Mouse (Mus musculus) forebrain, embryonic 13.5 days (tissue): ENCODE results near the gene Ero1lb. TPM values are rescaled to one million over a fixed set of nuclear protein-coding genes. Genes with fewer than 3 reads are reported as not detected.

Experiments
- ATAC-seq: fragments of 200-750 bp; cut with Nextera tagmentation; 2 replicates; pipeline ENCODE4 v1.8.0; 2017
- H3K27ac ChIP-seq: fragments of 300-500 bp; sonication (generic); 2 replicates; pipeline ENCODE4 v1.5.1; 2015; ENCODE audit warnings: inconsistent platforms, mild to moderate bottlenecking, moderate library complexity
- H3K27me3 ChIP-seq: fragments of 300-500 bp; sonication (generic); 2 replicates; pipeline ENCODE4 v1.6.1; 2015; ENCODE audit warnings: mild to moderate bottlenecking, inconsistent platforms
- H3K36me3 ChIP-seq: fragments of 300-500 bp; sonication (generic); 2 replicates; pipeline ENCODE4 v1.6.1; 2015; ENCODE audit warnings: mild to moderate bottlenecking, inconsistent platforms; ENCODE audit not compliant: poor library complexity, severe bottlenecking
- H3K4me1 ChIP-seq: fragments of 300-500 bp; sonication (generic); 2 replicates; pipeline ENCODE4 v1.6.1; 2015; ENCODE audit warnings: inconsistent platforms
- H3K4me2 ChIP-seq: fragments of 300-500 bp; sonication (generic); 2 replicates; pipeline ENCODE4 v1.6.1; 2015; ENCODE audit warnings: inconsistent platforms, mild to moderate bottlenecking, moderate library complexity
- H3K4me3 ChIP-seq: fragments of 300-500 bp; sonication (generic); 2 replicates; pipeline ENCODE4 v1.5.1; 2015; ENCODE audit warnings: mild to moderate bottlenecking, inconsistent platforms
- H3K9ac ChIP-seq: fragments of 300-500 bp; sonication (generic); 2 replicates; pipeline ENCODE4 v1.6.1; 2015; ENCODE audit warnings: mild to moderate bottlenecking, inconsistent platforms
- H3K9me3 ChIP-seq: fragments of 300-500 bp; sonication (generic); replicated peaks from 2 replicates; pipeline ENCODE4 v1.6.1; 2016; ENCODE audit warnings: inconsistent platforms
- WGBS: fragments of 180-500 bp; shearing (Covaris S2); methylation state at CpG from one replicate; pipeline ENCODE4 v1.1.7; 2015; 5-methylcytosine and 5-hydroxymethylcytosine counted together
- polyA plus RNA-seq: library from polyadenylated mRNA; unstranded; fragments of >200 nt; fragmentation: Nextera tagmentation; extraction: Ambion mirVana; gene quantifications from 2 replicates; pipeline ENCODE4 v1.2.1, GENCODE M21; 2015

Gene Ero1lb
- polyA plus RNA-seq, 1 experiment from 2014 or later, result 11.8 TPM

- H3K27me3 ChIP-seq, result peaks cover 17% of the 10 kb centered on the region
- no peak overlapping the region for H3K4me3 ChIP-seq
- no peak overlapping the region for H3K4me2 ChIP-seq
- H3K27ac ChIP-seq, result no peak overlapping the region
- no peaks in the 10 kb centered on the region for H3K36me3 ChIP-seq
- H3K9ac ChIP-seq, result no peak overlapping the region
- peaks cover 8% of the 10 kb centered on the region; the same call in 1 of the 2 replicates for H3K4me1 ChIP-seq
- no peaks in the 10 kb centered on the region for H3K9me3 ChIP-seq
- no peak for ATAC-seq
- 85% methylated on average over 8 of the region's 8 CpGs for WGBS
These were observed 21.6 kb upstream of the Ero1lb start for GRCm38 (mm10) chr13:12543880-12544568.

- Histone ChIP-seq H3K36me3 (no peaks in the 10 kb centered on the region), H3K9me3 (no peaks in the 10 kb centered on the region), H3K4me2 (no peak overlapping the region), H3K27ac (no peak overlapping the region), H3K9ac (no peak overlapping the region), H3K4me3 (no peak overlapping the region), H3K4me1 (no peaks in the 10 kb centered on the region), H3K27me3 (peaks cover 11% of the 10 kb centered on the region; the same call in 1 of the 2 replicates)
- 65% methylated on average over 4 of the region's 4 CpGs for WGBS
- ATAC-seq, result no peak
These were observed 11.5 kb upstream of the Ero1lb start for GRCm38 (mm10) chr13:12554211-12554610.

GRCm38 (mm10) chr13:12559044-12559443 is 6.6 kb upstream of the Ero1lb start:
- no peaks in the 10 kb centered on the region for H3K9me3 ChIP-seq
- ATAC-seq, result no peak
- H3K27me3 ChIP-seq, result peaks cover 11% of the 10 kb centered on the region; the same call in 1 of the 2 replicates
- whole genome bisulfite sequencing, result 39% methylated on average over 3 of the region's 3 CpGs
- no peak overlapping the region for H3K4me2 ChIP-seq
- H3K4me3 ChIP-seq, result no peak overlapping the region
- H3K27ac ChIP-seq, result no peak overlapping the region
- H3K36me3 ChIP-seq, result no peaks in the 10 kb centered on the region
- no peaks in the 10 kb centered on the region for H3K4me1 ChIP-seq
- H3K9ac ChIP-seq, result no peak overlapping the region

GRCm38 (mm10) chr13:12559462-12560120 is 6.1 kb upstream of the Ero1lb start:
- 31% methylated on average over 6 of the region's 6 CpGs for WGBS
- Histone ChIP-seq H3K4me2 (no peak overlapping the region), H3K36me3 (no peaks in the 10 kb centered on the region), H3K4me1 (no peaks in the 10 kb centered on the region), H3K4me3 (no peak overlapping the region), H3K27ac (no peak overlapping the region), H3K9ac (no peak overlapping the region), H3K9me3 (no peaks in the 10 kb centered on the region), H3K27me3 (peaks cover 11% of the 10 kb centered on the region; the same call in 1 of the 2 replicates)
- ATAC-seq, result no peak

- Histone ChIP-seq H3K4me1 (peaks cover 9% of the 10 kb centered on the region), H3K9ac (no peak overlapping the region), H3K27me3 (peaks cover 9% of the 10 kb centered on the region; the same call in 1 of the 2 replicates), H3K36me3 (no peaks in the 10 kb centered on the region), H3K4me3 (no peak overlapping the region), H3K27ac (no peak overlapping the region), H3K9me3 (no peaks in the 10 kb centered on the region), H3K4me2 (no peak overlapping the region)
- no peak for ATAC-seq
- 80% methylated on average over 2 of the region's 2 CpGs for WGBS
These were observed 3.9 kb upstream of the Ero1lb start for GRCm38 (mm10) chr13:12561729-12562128.

GRCm38 (mm10) chr13:12562256-12562655 is 3.4 kb upstream of the Ero1lb start:
- no peak overlapping the region for H3K4me2 ChIP-seq
- no peak overlapping the region for H3K9ac ChIP-seq
- H3K27ac ChIP-seq, result no peak overlapping the region
- no peak for ATAC-seq
- peaks cover 14% of the 10 kb centered on the region for H3K4me1 ChIP-seq
- no peaks in the 10 kb centered on the region for H3K9me3 ChIP-seq
- 78% methylated on average over 4 of the region's 4 CpGs for WGBS
- no peak overlapping the region for H3K4me3 ChIP-seq
- peaks cover 9% of the 10 kb centered on the region; the same call in 1 of the 2 replicates for H3K27me3 ChIP-seq
- no peaks in the 10 kb centered on the region for H3K36me3 ChIP-seq

- WGBS, result 81% methylated on average over 1 of the region's 1 CpGs
- H3K9ac ChIP-seq, result no peak overlapping the region
- ATAC-seq, result no peak
- no peaks in the 10 kb centered on the region for H3K36me3 ChIP-seq
- no peak overlapping the region for H3K27ac ChIP-seq
- no peak overlapping the region for H3K4me3 ChIP-seq
- H3K27me3 ChIP-seq, result 0 out of 2 replicates have a peak, but pooled peaks cover 2% of the 10 kb centered on the region
- no peak overlapping the region for H3K4me2 ChIP-seq
- H3K9me3 ChIP-seq, result no peaks in the 10 kb centered on the region
- peaks cover 14% of the 10 kb centered on the region for H3K4me1 ChIP-seq
These were observed 2.3 kb downstream of the Ero1lb start for GRCm38 (mm10) chr13:12567936-12568335.

- no peak overlapping the region for H3K27ac ChIP-seq
- ATAC-seq, result no peak
- 68% methylated on average over 9 of the region's 9 CpGs for WGBS
These were observed 3.2 kb downstream of the Ero1lb start for GRCm38 (mm10) chr13:12568597-12569469.

GRCm38 (mm10) chr13:12569741-12570140 is 4.1 kb downstream of the Ero1lb start:
- 45% methylated on average over 7 of the region's 7 CpGs for WGBS
- no peak overlapping the region for H3K4me2 ChIP-seq
- H3K4me3 ChIP-seq, result no peak overlapping the region
- H3K9ac ChIP-seq, result no peak overlapping the region
- H3K4me1 ChIP-seq, result peaks cover 14% of the 10 kb centered on the region
- no peak for ATAC-seq
- no peak overlapping the region for H3K27ac ChIP-seq
- H3K36me3 ChIP-seq, result no peaks in the 10 kb centered on the region
- H3K9me3 ChIP-seq, result no peaks in the 10 kb centered on the region
- no peaks in the 10 kb centered on the region for H3K27me3 ChIP-seq

More at GRCm38 (mm10) chr13:12568597-12569469, 3.2 kb downstream of the Ero1lb start:
- H3K4me1 ChIP-seq, result peaks cover 14% of the 10 kb centered on the region
- H3K9ac ChIP-seq, result no peak overlapping the region
- H3K36me3 ChIP-seq, result no peaks in the 10 kb centered on the region
- no peak overlapping the region for H3K4me3 ChIP-seq
- H3K9me3 ChIP-seq, result no peaks in the 10 kb centered on the region
- H3K4me2 ChIP-seq, result no peak overlapping the region
- H3K27me3 ChIP-seq, result no peaks in the 10 kb centered on the region

- H3K27me3 ChIP-seq, result no peaks in the 10 kb centered on the region
These were observed 9.4 kb downstream of the Ero1lb start for GRCm38 (mm10) chr13:12574979-12575536.

GRCm38 (mm10) chr13:12578145-12578544 is 12.5 kb downstream of the Ero1lb start:
- no peaks in the 10 kb centered on the region for H3K9me3 ChIP-seq
- H3K27ac ChIP-seq, result no peak overlapping the region
- H3K27me3 ChIP-seq, result no peaks in the 10 kb centered on the region
- WGBS, result 90% methylated on average over 5 of the region's 5 CpGs
- no peak overlapping the region for H3K9ac ChIP-seq
- no peaks in the 10 kb centered on the region for H3K36me3 ChIP-seq
- no peak overlapping the region for H3K4me2 ChIP-seq
- no peaks in the 10 kb centered on the region for H3K4me1 ChIP-seq
- no peak for ATAC-seq
- H3K4me3 ChIP-seq, result no peak overlapping the region

More at GRCm38 (mm10) chr13:12574979-12575536, 9.4 kb downstream of the Ero1lb start:
- no peak for ATAC-seq
- no peaks in the 10 kb centered on the region for H3K9me3 ChIP-seq
- no peak overlapping the region for H3K27ac ChIP-seq
- no peak overlapping the region for H3K9ac ChIP-seq
- H3K4me2 ChIP-seq, result no peak overlapping the region
- H3K4me3 ChIP-seq, result no peak overlapping the region
- H3K4me1 ChIP-seq, result no peaks in the 10 kb centered on the region
- no peaks in the 10 kb centered on the region for H3K36me3 ChIP-seq
- whole genome bisulfite sequencing, result 91% methylated on average over 9 of the region's 9 CpGs
